Mouse (Mus musculus): ENCODE measurements around the gene Cpm. TPM values are rescaled to one million over a fixed set of nuclear protein-coding genes. Genes with fewer than 3 reads are reported as not detected.
A peak's percentile ranks its signal among the peaks of the same experiment; 100 is the strongest.

Cpm gene
- polyA plus RNA-seq, 1 experiment from 2014 or later, result 32.8 TPM

- no peak for ATAC-seq
- H3K27ac ChIP-seq (ENCODE audit: low read depth, low read length), result no peak overlapping the region
- no peaks in the 10 kb centered on the region for H3K27me3 ChIP-seq (replicated peaks; ENCODE audit: control insufficient read depth, insufficient read depth, low read length)
- H3K4me2 ChIP-seq (replicated peaks; ENCODE audit: low read depth), result no peak overlapping the region
- no peak for TF ChIP-seq CTCF (IDR thresholded peaks at IDR 0.05; ENCODE audit: low read depth)
- no peak overlapping the region for H3K9ac ChIP-seq (ENCODE audit: low read depth, low read length)
- no peaks in the 10 kb centered on the region for H3K4me1 ChIP-seq (replicated peaks; ENCODE audit: control insufficient read depth, insufficient read depth, low read length)
- H3K9me3 ChIP-seq (ENCODE audit: control insufficient read depth), result no peaks in the 10 kb centered on the region
- H3K36me3 ChIP-seq (ENCODE audit: control insufficient read depth, insufficient read depth), result peaks cover 60% of the 10 kb centered on the region
- H3K4me3 ChIP-seq (ENCODE audit: low read depth, low read length), result no peak overlapping the region
- WGBS, result 93% methylated on average over 3 of the region's 3 CpGs
Observed at GRCm38 (mm10) chr10:117690770-117691296, 61.5 kb downstream of the Cpm start.

GRCm38 (mm10) chr10:117691389-117691968 is 62.2 kb downstream of the Cpm start:
- H3K36me3 ChIP-seq (ENCODE audit: control insufficient read depth, insufficient read depth), result peaks cover 67% of the 10 kb centered on the region
- ATAC-seq, result no peak
- H3K9ac ChIP-seq (ENCODE audit: low read depth, low read length), result no peak overlapping the region
- TF ChIP-seq CTCF (IDR thresholded peaks at IDR 0.05; ENCODE audit: low read depth), result no peak
- H3K27me3 ChIP-seq (replicated peaks; ENCODE audit: control insufficient read depth, insufficient read depth, low read length), result no peaks in the 10 kb centered on the region
- H3K4me3 ChIP-seq (ENCODE audit: low read depth, low read length), result no peak overlapping the region
- no peaks in the 10 kb centered on the region for H3K9me3 ChIP-seq (ENCODE audit: control insufficient read depth)
- 93% methylated on average over 10 of the region's 10 CpGs for WGBS
- no peak overlapping the region for H3K4me2 ChIP-seq (replicated peaks; ENCODE audit: low read depth)
- H3K27ac ChIP-seq (ENCODE audit: low read depth, low read length), result no peak overlapping the region
- H3K4me1 ChIP-seq (replicated peaks; ENCODE audit: control insufficient read depth, insufficient read depth, low read length), result no peaks in the 10 kb centered on the region

- Histone ChIP-seq H3K4me3 (ENCODE audit: low read depth, low read length) (no peak overlapping the region), H3K9me3 (ENCODE audit: control insufficient read depth) (no peaks in the 10 kb centered on the region), H3K4me1 (replicated peaks; ENCODE audit: control insufficient read depth, insufficient read depth, low read length) (no peaks in the 10 kb centered on the region), H3K27ac (ENCODE audit: low read depth, low read length) (no peak overlapping the region), H3K4me2 (replicated peaks; ENCODE audit: low read depth) (no peak overlapping the region), H3K27me3 (replicated peaks; ENCODE audit: control insufficient read depth, insufficient read depth, low read length) (no peaks in the 10 kb centered on the region), H3K9ac (ENCODE audit: low read depth, low read length) (no peak overlapping the region), H3K36me3 (ENCODE audit: control insufficient read depth, insufficient read depth) (peaks cover 74% of the 10 kb centered on the region)
- ATAC-seq, result no peak
- TF ChIP-seq CTCF (IDR thresholded peaks at IDR 0.05; ENCODE audit: low read depth), result peak; percentile 30
Observed at GRCm38 (mm10) chr10:117692173-117692572, 62.9 kb downstream of the Cpm start.

GRCm38 (mm10) chr10:117692953-117693352 is 63.7 kb downstream of the Cpm start:
- Histone ChIP-seq H3K36me3 (ENCODE audit: control insufficient read depth, insufficient read depth) (peaks cover 82% of the 10 kb centered on the region), H3K4me2 (replicated peaks; ENCODE audit: low read depth) (no peak overlapping the region), H3K4me3 (ENCODE audit: low read depth, low read length) (no peak overlapping the region), H3K9ac (ENCODE audit: low read depth, low read length) (no peak overlapping the region), H3K4me1 (replicated peaks; ENCODE audit: control insufficient read depth, insufficient read depth, low read length) (no peaks in the 10 kb centered on the region), H3K27ac (ENCODE audit: low read depth, low read length) (peak overlapping the region; percentile 46; the same call in 1 of the 2 replicates), H3K27me3 (replicated peaks; ENCODE audit: control insufficient read depth, insufficient read depth, low read length) (no peaks in the 10 kb centered on the region), H3K9me3 (ENCODE audit: control insufficient read depth) (no peaks in the 10 kb centered on the region)
- WGBS, result 84% methylated on average over 5 of the region's 5 CpGs
- no peak for ATAC-seq
- no peak for TF ChIP-seq CTCF (IDR thresholded peaks at IDR 0.05; ENCODE audit: low read depth)

- Histone ChIP-seq H3K4me1 (replicated peaks; ENCODE audit: control insufficient read depth, insufficient read depth, low read length) (no peaks in the 10 kb centered on the region), H3K4me3 (ENCODE audit: low read depth, low read length) (no peak overlapping the region), H3K9me3 (ENCODE audit: control insufficient read depth) (no peaks in the 10 kb centered on the region), H3K36me3 (ENCODE audit: control insufficient read depth, insufficient read depth) (peaks cover 89% of the 10 kb centered on the region), H3K4me2 (replicated peaks; ENCODE audit: low read depth) (no peak overlapping the region), H3K9ac (ENCODE audit: low read depth, low read length) (no peak overlapping the region), H3K27ac (ENCODE audit: low read depth, low read length) (no peak overlapping the region), H3K27me3 (replicated peaks; ENCODE audit: control insufficient read depth, insufficient read depth, low read length) (no peaks in the 10 kb centered on the region)
- WGBS, result 97% methylated on average over 6 of the region's 6 CpGs
- no peak for ATAC-seq
- TF ChIP-seq CTCF (IDR thresholded peaks at IDR 0.05; ENCODE audit: low read depth), result no peak
Observed at GRCm38 (mm10) chr10:117694255-117694953, 65.1 kb downstream of the Cpm start.

- no peak overlapping the region for H3K9ac ChIP-seq (ENCODE audit: low read depth, low read length)
- H3K4me2 ChIP-seq (replicated peaks; ENCODE audit: low read depth), result no peak overlapping the region
- H3K4me3 ChIP-seq (ENCODE audit: low read depth, low read length), result no peak overlapping the region
- no peaks in the 10 kb centered on the region for H3K4me1 ChIP-seq (replicated peaks; ENCODE audit: control insufficient read depth, insufficient read depth, low read length)
- peaks cover 90% of the 10 kb centered on the region for H3K36me3 ChIP-seq (ENCODE audit: control insufficient read depth, insufficient read depth)
- no peak overlapping the region for H3K27ac ChIP-seq (ENCODE audit: low read depth, low read length)
- WGBS, result 95% methylated on average over 4 of the region's 4 CpGs
- no peak for TF ChIP-seq CTCF (IDR thresholded peaks at IDR 0.05; ENCODE audit: low read depth)
- no peak for ATAC-seq
- no peaks in the 10 kb centered on the region for H3K27me3 ChIP-seq (replicated peaks; ENCODE audit: control insufficient read depth, insufficient read depth, low read length)
- no peaks in the 10 kb centered on the region for H3K9me3 ChIP-seq (ENCODE audit: control insufficient read depth)
Observed at GRCm38 (mm10) chr10:117695027-117695426, 65.7 kb downstream of the Cpm start.

All from intestine, postnatal 0 days (tissue).